Mouse (Mus musculus): ENCODE results near the gene Hist1h3f. TPM values are rescaled to one million over a fixed set of nuclear protein-coding genes. Genes with fewer than 3 reads are reported as not detected.
A peak's percentile ranks its signal among the peaks of the same experiment; 100 is the strongest.

The Hist1h3f gene
- total and polyA plus RNA-seq, 3 experiments: 1.2 to 541 TPM; not detected in 1

DNA sequence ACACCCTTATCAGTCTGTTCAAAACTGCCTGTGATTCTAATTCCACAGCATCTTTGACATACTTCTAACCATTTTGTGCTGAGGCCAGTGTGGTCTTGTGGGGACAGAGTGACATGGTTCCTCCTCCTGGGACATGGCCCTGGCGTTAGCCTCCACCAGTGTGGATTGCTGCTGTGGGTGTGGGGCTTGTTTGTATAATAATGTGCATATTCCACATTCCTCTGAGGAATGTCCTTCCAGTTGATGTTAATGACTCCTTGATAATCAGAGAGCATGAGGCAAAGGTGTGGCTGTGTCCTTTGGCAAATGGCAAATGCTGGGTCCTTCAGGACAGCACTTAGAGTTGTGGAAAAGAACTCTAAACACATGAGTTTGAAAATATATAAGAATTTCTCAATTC, 30.3 kb upstream of the Hist1h3f start:
- Histone ChIP-seq H3K4me1 (ENCODE audit: control insufficient read depth in 1 of 2, insufficient read depth in 2 of 2, low read length in 2 of 2) (peaks cover 0 to 5% of the 10 kb centered on the region in 2 experiments; a peak in 2 of 4 replicates), H3K27ac (ENCODE audit: control insufficient read depth, low read depth, low read length) (no peak overlapping the region), H3K79me2 (ENCODE audit: control insufficient read depth, insufficient read depth, low read length, poor library complexity) (no peaks in the 10 kb centered on the region), H3K36me3 (ENCODE audit: control insufficient read depth in 1 of 2, insufficient read depth in 2 of 2, low read length in 2 of 2) (peaks cover 0 to 3% of the 10 kb centered on the region in 2 experiments; a peak in 1 of 4 replicates), H3K9ac (ENCODE audit: control insufficient read depth, low read depth, low read length, poor library complexity, severe bottlenecking) (no peak overlapping the region), H3K4me3 (ENCODE audit: control insufficient read depth in 1 of 2, insufficient read depth in 1 of 2, low read depth in 2 of 2, low read length in 2 of 2) (no peak overlapping the region), H3K9me3 (replicated peaks; ENCODE audit: insufficient read depth, low read length) (no peaks in the 10 kb centered on the region), H3K27me3 (ENCODE audit: control insufficient read depth in 1 of 2, insufficient read depth in 2 of 2, low read length in 2 of 2) (no peaks in the 10 kb centered on the region)
- DNase-seq (ENCODE audit: low read depth, low spot score): no peak
- TF ChIP-seq CHD1 (IDR thresholded peaks at IDR 0.05; ENCODE audit: low read depth, low read length) (no peak), ELF1 (IDR thresholded peaks at IDR 0.05; ENCODE audit: low read depth, low read length) (no peak), CHD2 (IDR thresholded peaks at IDR 0.05; ENCODE audit: low read length) (no peak), ETS1 (IDR thresholded peaks at IDR 0.05; ENCODE audit: low read depth, low read length) (no peak), POLR2AphosphoS5 (IDR thresholded peaks at IDR 0.05; ENCODE audit: borderline replicate concordance, low read depth, low read length) (no peak), USF1 (IDR thresholded peaks at IDR 0.05; ENCODE audit: low read depth, low read length) (no peak), NRF1 (IDR thresholded peaks at IDR 0.05; ENCODE audit: insufficient read depth, low read depth, low read length, poor library complexity, severe bottlenecking) (no peak), JUND (IDR thresholded peaks at IDR 0.05; ENCODE audit: low read depth, low read length) (no peak), SMC3 (IDR thresholded peaks at IDR 0.05; ENCODE audit: low read depth, low read length) (no peak), MAZ (IDR thresholded peaks at IDR 0.05; ENCODE audit: low read depth, low read length) (no peak), TCF12 (IDR thresholded peaks at IDR 0.05; ENCODE audit: low read depth, low read length) (no peak), MYB (IDR thresholded peaks at IDR 0.05; ENCODE audit: low read depth, low read length) (no peak), MAX (IDR thresholded peaks at IDR 0.05; ENCODE audit: low read length) (no peak), GABPA (IDR thresholded peaks at IDR 0.05; ENCODE audit: low read depth, low read length) (no peak), SIN3A (IDR thresholded peaks at IDR 0.05; ENCODE audit: low read length) (no peak), RAD21 (IDR thresholded peaks at IDR 0.05; ENCODE audit: low read depth, low read length) (no peak), UBTF (IDR thresholded peaks at IDR 0.05; ENCODE audit: borderline replicate concordance, insufficient read depth, low read depth, low read length) (no peak), MYC (IDR thresholded peaks at IDR 0.05; ENCODE audit: low read depth, low read length) (no peak)

DNA sequence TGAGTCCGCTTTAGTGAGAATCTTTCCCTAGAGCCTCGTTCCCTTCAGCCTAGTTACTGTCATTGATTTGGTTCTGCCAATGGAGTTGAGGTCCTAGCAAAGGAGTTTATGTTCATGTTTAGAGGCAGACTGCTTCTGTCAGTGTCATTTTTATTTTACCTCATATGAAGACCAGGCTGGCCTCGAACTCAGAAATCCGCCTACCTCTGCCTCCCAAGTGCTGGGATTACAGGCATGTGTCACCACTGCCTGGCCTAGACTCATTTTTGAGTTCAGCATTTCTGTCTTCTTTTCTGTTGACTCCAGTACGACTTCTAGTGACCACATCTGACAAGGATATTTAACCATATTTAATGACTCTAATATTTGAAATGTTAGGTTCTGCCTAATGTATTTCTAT, 28.6 kb upstream of the Hist1h3f start:
- Histone ChIP-seq H3K27me3 (ENCODE audit: control insufficient read depth in 1 of 2, insufficient read depth in 2 of 2, low read length in 2 of 2) (no peaks in the 10 kb centered on the region), H3K9me3 (replicated peaks; ENCODE audit: insufficient read depth, low read length) (no peaks in the 10 kb centered on the region), H3K27ac (ENCODE audit: control insufficient read depth, low read depth, low read length) (no peak overlapping the region), H3K4me3 (ENCODE audit: control insufficient read depth in 1 of 2, insufficient read depth in 1 of 2, low read depth in 2 of 2, low read length in 2 of 2) (no peak overlapping the region), H3K4me1 (ENCODE audit: control insufficient read depth in 1 of 2, insufficient read depth in 2 of 2, low read length in 2 of 2) (peaks cover 0 to 8% of the 10 kb centered on the region in 2 experiments; a peak in 2 of 4 replicates), H3K79me2 (ENCODE audit: control insufficient read depth, insufficient read depth, low read length, poor library complexity) (no peaks in the 10 kb centered on the region), H3K9ac (ENCODE audit: control insufficient read depth, low read depth, low read length, poor library complexity, severe bottlenecking) (no peak overlapping the region), H3K36me3 (ENCODE audit: control insufficient read depth in 1 of 2, insufficient read depth in 2 of 2, low read length in 2 of 2) (peaks cover 0 to 9% of the 10 kb centered on the region in 2 experiments; a peak in 2 of 4 replicates)
- DNase-seq (ENCODE audit: low read depth, low spot score): peak; percentile 81
- no peak for TF ChIP-seq BHLHE40 (IDR thresholded peaks at IDR 0.05; ENCODE audit: borderline replicate concordance, low read depth, low read length)
- peak; percentile 83 for TF ChIP-seq TBP (IDR thresholded peaks at IDR 0.05; ENCODE audit: low read depth, low read length)

All from MEL (cell line).